Mouse (Mus musculus) myocyte (in vitro differentiated cells): ENCODE results near the gene Plekha5. TPM values are rescaled to one million over a fixed set of nuclear protein-coding genes. Genes with fewer than 3 reads are reported as not detected.

Source experiments
- H3K27me3 ChIP-seq: one replicate; pipeline ENCODE4 v1.6.1; 2011; ENCODE audit not compliant: control insufficient read depth, insufficient read depth, insufficient read length
- H3K36me3 ChIP-seq: one replicate; pipeline ENCODE4 v1.6.1; 2011; ENCODE audit not compliant: control insufficient read depth, insufficient read depth
- H3K4me2 ChIP-seq: one replicate; pipeline ENCODE4 v1.6.1; 2011; ENCODE audit warnings: low read depth, control low read depth
- H3K4me3 ChIP-seq: one replicate; pipeline ENCODE4 v1.5.1; 2011; ENCODE audit warnings: mild to moderate bottlenecking, control low read depth, moderate library complexity
- H3K79me2 ChIP-seq: one replicate; pipeline ENCODE4 v1.6.1; 2011; ENCODE audit not compliant: control insufficient read depth, insufficient read depth
- H3ac ChIP-seq: one replicate; pipeline ENCODE4 v1.6.1; 2011; ENCODE audit not compliant: control insufficient read depth, insufficient read length
- CEBPB ChIP-seq: IDR thresholded peaks from 2 replicates; pipeline ENCODE4 v1.6.1; 2011; ENCODE audit warnings: mild to moderate bottlenecking, moderate library complexity; ENCODE audit not compliant: poor library complexity, insufficient read depth, severe bottlenecking
- E2F4 ChIP-seq: IDR thresholded peaks from one replicate; pipeline ENCODE4 v1.6.1; 2011; ENCODE audit warnings: mild to moderate bottlenecking, control low read depth, moderate library complexity; ENCODE audit not compliant: insufficient read depth
- MAX ChIP-seq: IDR thresholded peaks from one replicate; pipeline ENCODE4 v1.6.1; 2011; ENCODE audit warnings: low read depth, mild to moderate bottlenecking, control low read depth
- MYOD1 ChIP-seq, 3 experiments: IDR thresholded peaks; one replicate each; pipeline ENCODE4 v1.6.1; 2011; ENCODE audit warnings: control low read depth in 2 of 3, low read depth in 2 of 3, mild to moderate bottlenecking in 2 of 3, moderate library complexity in 1 of 3; ENCODE audit not compliant: insufficient read length in 2 of 3, control insufficient read depth in 1 of 3
- MYOG ChIP-seq, 3 experiments: IDR thresholded peaks; one replicate each; pipeline ENCODE4 v1.6.1; 2011; ENCODE audit warnings: control low read depth in 2 of 3, low read depth in 2 of 3, mild to moderate bottlenecking in 2 of 3; ENCODE audit not compliant: insufficient read length in 2 of 3, control insufficient read depth in 1 of 3, insufficient read depth in 1 of 3
- POLR2A ChIP-seq: IDR thresholded peaks from one replicate; pipeline ENCODE4 v1.6.1; 2011; ENCODE audit warnings: low read depth, mild to moderate bottlenecking, control low read depth, moderate library complexity; ENCODE audit not compliant: insufficient read length
- POLR2AphosphoS2 ChIP-seq: IDR thresholded peaks from one replicate; pipeline ENCODE4 v1.6.1; 2011; ENCODE audit warnings: low read depth, control low read depth; ENCODE audit not compliant: insufficient read length
- REST ChIP-seq: IDR thresholded peaks from one replicate; pipeline ENCODE4 v1.6.1; 2011; ENCODE audit warnings: mild to moderate bottlenecking, control low read depth, moderate library complexity; ENCODE audit not compliant: insufficient read depth, insufficient read length
- SRF ChIP-seq: IDR thresholded peaks from one replicate; pipeline ENCODE4 v1.6.1; 2011; ENCODE audit warnings: low read depth; ENCODE audit not compliant: control insufficient read depth, insufficient read length
- TCF12 ChIP-seq: IDR thresholded peaks from one replicate; pipeline ENCODE4 v1.6.1; 2011; ENCODE audit warnings: mild to moderate bottlenecking, control low read depth; ENCODE audit not compliant: poor library complexity, insufficient read depth, severe bottlenecking
- TCF3 ChIP-seq: IDR thresholded peaks from one replicate; pipeline ENCODE4 v1.6.1; 2011; ENCODE audit warnings: low read depth, control low read depth; ENCODE audit not compliant: insufficient read length
- USF1 ChIP-seq: IDR thresholded peaks from one replicate; pipeline ENCODE4 v1.6.1; 2011; ENCODE audit warnings: low read depth, mild to moderate bottlenecking, control low read depth, moderate library complexity
- polyA plus RNA-seq: library from polyadenylated mRNA; unstranded; fragments of >200 nt; fragmentation: generic; extraction: Trizol; gene quantifications from one replicate; pipeline ENCODE4 v1.2.1, GENCODE M21; 2012; ENCODE audit warnings: missing spikeins

The Plekha5 gene
- polyA plus RNA-seq, 1 experiment, result 12.2 TPM

DNA sequence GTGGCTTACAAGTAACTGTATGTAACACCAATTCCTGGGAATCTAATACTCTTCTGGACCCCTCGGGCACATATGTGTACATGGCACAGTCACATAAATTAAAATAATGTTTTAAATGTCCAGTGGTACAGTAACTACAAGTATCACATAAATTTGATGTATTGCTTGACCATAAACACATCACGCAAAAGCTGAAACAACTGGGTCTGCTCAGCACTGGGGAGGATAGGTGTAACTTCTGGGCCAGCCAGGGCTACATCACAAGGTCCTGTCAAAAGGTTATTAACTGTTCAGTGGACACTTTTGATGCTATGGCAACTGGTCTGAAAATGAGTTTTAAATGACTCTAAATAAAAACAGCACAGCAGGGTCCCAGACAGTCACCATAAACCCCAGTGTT, 143.3 kb downstream of the Plekha5 start:
- Histone ChIP-seq H3K4me2 (no peak overlapping the region), H3K36me3 (peaks cover 4% of the 10 kb centered on the region), H3K4me3 (no peak overlapping the region), H3K79me2 (no peaks in the 10 kb centered on the region), H3ac (no peak overlapping the region), H3K27me3 (no peaks in the 10 kb centered on the region)
- TF ChIP-seq POLR2AphosphoS2 (no peak), TCF3 (no peak), E2F4 (no peak), POLR2A (no peak), MAX (no peak), MYOG (IDR thresholded peaks at IDR 0.05; ENCODE audit: control insufficient read depth in 1 of 3, insufficient read depth in 1 of 3, insufficient read length in 2 of 3, low read depth in 2 of 3) (no peak), REST (no peak), CEBPB (no peak), USF1 (no peak), SRF (no peak), TCF12 (no peak), MYOD1 (IDR thresholded peaks at IDR 0.05; ENCODE audit: control insufficient read depth in 1 of 3, insufficient read length in 2 of 3, low read depth in 2 of 3) (no peak)

- H3K4me2 ChIP-seq, result no peak overlapping the region
- H3K27me3 ChIP-seq, result no peaks in the 10 kb centered on the region
- no peaks in the 10 kb centered on the region for H3K79me2 ChIP-seq
- TF ChIP-seq POLR2A (no peak), MYOG (IDR thresholded peaks at IDR 0.05; ENCODE audit: control insufficient read depth in 1 of 3, insufficient read depth in 1 of 3, insufficient read length in 2 of 3, low read depth in 2 of 3) (no peak), SRF (no peak), POLR2AphosphoS2 (no peak), TCF3 (no peak), REST (no peak), CEBPB (no peak), E2F4 (no peak), MAX (no peak), MYOD1 (IDR thresholded peaks at IDR 0.05; ENCODE audit: control insufficient read depth in 1 of 3, insufficient read length in 2 of 3, low read depth in 2 of 3) (no peak), TCF12 (no peak), USF1 (no peak)
- H3ac ChIP-seq, result no peak overlapping the region
- H3K36me3 ChIP-seq, result peaks cover 4% of the 10 kb centered on the region
- no peak overlapping the region for H3K4me3 ChIP-seq
These were observed 144.0 kb downstream of the Plekha5 start for GRCm38 (mm10) chr6:140567897-140568296.

- Histone ChIP-seq H3K4me2 (no peak overlapping the region), H3K79me2 (no peaks in the 10 kb centered on the region), H3ac (no peak overlapping the region), H3K27me3 (no peaks in the 10 kb centered on the region), H3K4me3 (no peak overlapping the region), H3K36me3 (peaks cover 4% of the 10 kb centered on the region)
- TF ChIP-seq USF1 (no peak), MYOG (IDR thresholded peaks at IDR 0.05; ENCODE audit: control insufficient read depth in 1 of 3, insufficient read depth in 1 of 3, insufficient read length in 2 of 3, low read depth in 2 of 3) (no peak), SRF (no peak), MAX (no peak), MYOD1 (IDR thresholded peaks at IDR 0.05; ENCODE audit: control insufficient read depth in 1 of 3, insufficient read length in 2 of 3, low read depth in 2 of 3) (no peak), POLR2AphosphoS2 (no peak)
These were observed 146.3 kb downstream of the Plekha5 start for GRCm38 (mm10) chr6:140570152-140570551.

DNA sequence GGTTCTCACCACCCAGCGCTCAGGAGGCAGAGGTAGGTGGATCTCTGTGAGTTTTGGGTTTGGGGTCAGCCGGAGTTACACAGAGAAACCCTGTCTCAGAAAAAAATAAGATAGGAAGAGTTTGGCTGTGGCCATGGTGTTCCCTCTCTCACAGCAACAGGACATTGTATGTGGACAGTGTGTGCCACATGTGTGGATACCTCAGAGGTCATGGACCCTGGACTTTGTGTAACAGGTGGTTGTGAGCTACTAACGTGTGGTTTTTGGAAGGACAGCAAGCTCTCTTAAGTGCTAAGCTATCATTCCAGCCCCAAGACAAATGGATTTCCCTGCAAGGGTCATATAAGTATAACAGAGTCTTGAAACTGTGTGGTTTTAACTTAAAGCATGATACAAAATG, 151.1 kb downstream of the Plekha5 start:
- no peak for TF ChIP-seq REST
- no peak for TF ChIP-seq CEBPB
- no peak for TF ChIP-seq POLR2A
- no peak for TF ChIP-seq MAX
- no peak for TF ChIP-seq TCF3
- TF ChIP-seq MYOG (IDR thresholded peaks at IDR 0.05; ENCODE audit: control insufficient read depth in 1 of 3, insufficient read depth in 1 of 3, insufficient read length in 2 of 3, low read depth in 2 of 3), result no peak
- no peak for TF ChIP-seq SRF
- TF ChIP-seq USF1, result no peak
- no peak overlapping the region for H3K4me3 ChIP-seq
- peaks cover 4% of the 10 kb centered on the region for H3K36me3 ChIP-seq
- no peak overlapping the region for H3ac ChIP-seq
- H3K79me2 ChIP-seq, result no peaks in the 10 kb centered on the region
- no peak overlapping the region for H3K4me2 ChIP-seq
- H3K27me3 ChIP-seq, result no peaks in the 10 kb centered on the region

DNA sequence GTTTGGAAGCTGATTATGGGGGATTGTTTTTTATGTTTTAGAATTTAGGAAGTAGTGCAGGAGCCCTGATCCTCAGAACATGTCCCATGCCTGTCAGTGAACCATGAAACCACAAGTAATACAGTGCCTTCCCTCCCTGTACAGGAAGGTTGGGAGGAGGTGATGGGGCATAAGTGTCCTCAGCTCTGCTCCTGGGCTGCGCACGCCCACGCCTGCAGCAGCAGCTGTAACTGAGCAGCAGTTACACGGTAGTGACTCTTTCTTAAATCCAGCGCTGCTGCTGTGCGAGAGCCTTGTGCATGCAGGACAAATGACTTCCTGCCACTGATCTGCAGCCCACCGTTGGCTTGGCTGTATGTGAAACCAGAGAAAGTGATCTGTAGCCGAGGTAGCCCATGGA, 152.3 kb downstream of the Plekha5 start:
- no peak overlapping the region for H3K4me3 ChIP-seq
- H3ac ChIP-seq, result no peak overlapping the region
- TF ChIP-seq E2F4, result no peak
- peak in 1 of 3 experiments; percentile 44 for TF ChIP-seq MYOD1 (IDR thresholded peaks at IDR 0.05; ENCODE audit: control insufficient read depth in 1 of 3, insufficient read length in 2 of 3, low read depth in 2 of 3)
- no peaks in the 10 kb centered on the region for H3K79me2 ChIP-seq
- H3K27me3 ChIP-seq, result no peaks in the 10 kb centered on the region
- no peaks in the 10 kb centered on the region for H3K36me3 ChIP-seq
- no peak overlapping the region for H3K4me2 ChIP-seq
